Mouse (Mus musculus): ENCODE results near the gene Slc38a2. TPM values are rescaled to one million over a fixed set of nuclear protein-coding genes. Genes with fewer than 3 reads are reported as not detected.

Slc38a2 gene
- total RNA-seq, 2 experiments from 2014 or later = 81.3 to 86.1 TPM

GRCm38 (mm10) chr15:96722228-96722627, 22.7 kb upstream of the Slc38a2 start:
- intact Hi-C loops (cut with DNase I) = no loop called here
- DNase-seq (ENCODE audit: low spot score in 2 of 2) = no peak

GRCm38 (mm10) chr15:96720146-96720545, 20.6 kb upstream of the Slc38a2 start:
- DNase-seq (ENCODE audit: low spot score in 2 of 2) = no peak
- intact Hi-C loops (cut with DNase I) = no loop called here

- intact Hi-C loops (cut with DNase I) = no loop called here
- DNase-seq (ENCODE audit: low spot score in 2 of 2) = no peak
Observed at GRCm38 (mm10) chr15:96718466-96718865, 18.9 kb upstream of the Slc38a2 start.

GRCm38 (mm10) chr15:96717181-96717580, 17.7 kb upstream of the Slc38a2 start:
- intact Hi-C loops (cut with DNase I) = no loop called here
- no peak for DNase-seq (ENCODE audit: low spot score in 2 of 2)

GRCm38 (mm10) chr15:96716371-96716770, 16.8 kb upstream of the Slc38a2 start:
- no peak for DNase-seq (ENCODE audit: low spot score in 2 of 2)
- intact Hi-C loops (cut with DNase I) = no loop called here

- no peak for DNase-seq (ENCODE audit: low spot score in 2 of 2)
- intact Hi-C loops (cut with DNase I) = no loop called here
Observed at GRCm38 (mm10) chr15:96715692-96716080, 16.2 kb upstream of the Slc38a2 start.

- intact Hi-C loops (cut with DNase I) = no loop called here
- DNase-seq (ENCODE audit: low spot score in 2 of 2) = no peak
Observed at GRCm38 (mm10) chr15:96715079-96715691, 15.7 kb upstream of the Slc38a2 start.

- intact Hi-C loops (cut with DNase I) = no loop called here
- no peak for DNase-seq (ENCODE audit: low spot score in 2 of 2)
Observed at GRCm38 (mm10) chr15:96714676-96715016, 15.1 kb upstream of the Slc38a2 start.

- DNase-seq (ENCODE audit: low spot score in 2 of 2) = no peak
- intact Hi-C loops (cut with DNase I) = no loop called here
Observed at GRCm38 (mm10) chr15:96713758-96714675, 14.5 kb upstream of the Slc38a2 start.

- DNase-seq (ENCODE audit: low spot score in 2 of 2) = no peak
- intact Hi-C loops (cut with DNase I) = no loop called here
Observed at GRCm38 (mm10) chr15:96712338-96712737, 12.8 kb upstream of the Slc38a2 start.

GRCm38 (mm10) chr15:96711664-96712063, 12.1 kb upstream of the Slc38a2 start:
- no peak for DNase-seq (ENCODE audit: low spot score in 2 of 2)
- intact Hi-C loops (cut with DNase I) = no loop called here

GRCm38 (mm10) chr15:96710352-96711114, 11.0 kb upstream of the Slc38a2 start:
- intact Hi-C loops (cut with DNase I) = no loop called here
- DNase-seq (ENCODE audit: low spot score in 2 of 2) = no peak

- DNase-seq (ENCODE audit: low spot score in 2 of 2) = peak; percentile 98 to 99
- intact Hi-C loops (cut with DNase I) = loop anchor here (1.0 kb wide), 1 partner anchor 10 kb away; the partner anchor contains the start of gene Slc38a2
Observed at GRCm38 (mm10) chr15:96709491-96710351, 10.2 kb upstream of the Slc38a2 start.

- intact Hi-C loops (cut with DNase I) = loop anchor here (1.0 kb wide), 1 partner anchor 10 kb away; the partner anchor contains the start of gene Slc38a2
- DNase-seq (ENCODE audit: low spot score in 2 of 2) = peak in 1 of 2 experiments; percentile 39
Observed at GRCm38 (mm10) chr15:96708976-96709490, 9.5 kb upstream of the Slc38a2 start.

- no peak for DNase-seq (ENCODE audit: low spot score in 2 of 2)
- intact Hi-C loops (cut with DNase I) = no loop called here
Observed at GRCm38 (mm10) chr15:96708428-96708827, 8.9 kb upstream of the Slc38a2 start.

- intact Hi-C loops (cut with DNase I) = no loop called here
- DNase-seq (ENCODE audit: low spot score in 2 of 2) = no peak
Observed at GRCm38 (mm10) chr15:96707936-96708335, 8.4 kb upstream of the Slc38a2 start.

GRCm38 (mm10) chr15:96702466-96703031, 3.0 kb upstream of the Slc38a2 start:
- no peak for DNase-seq (ENCODE audit: low spot score in 2 of 2)
- intact Hi-C loops (cut with DNase I) = loop anchor here (5.0 kb wide), 1 partner anchor 235 kb away; no protein-coding TSS in a partner anchor

- DNase-seq (ENCODE audit: low spot score in 2 of 2) = no peak
- intact Hi-C loops (cut with DNase I) = loop anchor here (5.0 kb wide), 1 partner anchor 237 kb away; no protein-coding TSS in a partner anchor
Observed at GRCm38 (mm10) chr15:96700766-96701165, 1.2 kb upstream of the Slc38a2 start.

Measured in left cerebral cortex, postnatal 25 days (tissue).